Mouse (Mus musculus) cerebellum, postnatal 25 days (tissue): ENCODE measurements around the gene Rarg.

Source experiments
- DNase-seq, 2 experiments: peaks; one replicate each; pipeline ENCODE4 v3.0.0; 2021; ENCODE audit warnings: mixed read lengths in 2 of 2

Gene Rarg

GRCm38 (mm10) chr15:102257202-102258075 lies at the start of gene Rarg:
TSS of gene Rarg (minus strand) at chr15:102257517.
- DNase-seq: peak; percentile 68 to 69

DNA sequence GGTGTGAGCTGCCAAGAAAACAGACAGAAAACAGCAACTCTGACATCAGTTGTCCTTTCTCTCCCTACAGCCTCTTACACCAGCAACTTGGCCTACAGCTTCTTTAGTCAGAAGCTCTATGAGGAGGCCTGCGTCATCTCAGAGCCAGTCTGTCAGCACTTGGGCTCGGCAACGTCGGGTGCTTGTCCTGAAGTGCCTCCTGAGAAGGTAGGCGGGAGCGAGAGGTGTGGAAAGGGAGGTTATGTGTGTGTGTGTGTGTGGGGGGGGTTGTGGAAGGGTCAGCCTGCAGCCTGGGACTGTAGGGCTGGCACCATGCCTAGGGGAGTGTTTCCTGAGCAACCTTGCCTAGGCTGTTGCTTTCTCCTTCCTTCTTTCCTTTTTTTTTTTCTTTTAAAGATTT lies 45.2 kb upstream of the Rarg start:
- DNase-seq: no peak

GRCm38 (mm10) chr15:102296368-102297006 lies 39.2 kb upstream of the Rarg start:
- no peak for DNase-seq

- peak; percentile 94 to 95 for DNase-seq
Measured at GRCm38 (mm10) chr15:102295633-102296367, 38.5 kb upstream of the Rarg start, which contains the start of gene Espl1. TSS of gene Espl1 (plus strand) at chr15:102296266.

DNA sequence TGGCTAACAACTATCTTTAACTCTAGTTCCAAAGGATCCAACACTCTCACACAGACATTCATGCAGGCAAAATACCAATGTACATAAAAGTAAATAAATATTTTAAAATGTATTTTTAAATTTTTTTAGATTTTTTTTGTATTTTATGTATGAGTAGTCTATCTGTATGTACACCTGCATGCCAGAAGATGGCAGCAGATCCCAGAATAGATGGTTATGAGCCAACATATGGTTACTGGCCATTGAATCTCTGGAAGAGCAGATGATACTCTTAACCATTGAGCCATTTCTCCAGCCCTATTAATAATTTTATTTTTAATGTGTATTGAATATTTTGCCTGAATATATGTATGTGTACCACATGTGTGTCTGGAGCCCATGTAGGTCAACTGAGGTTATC lies 30.1 kb upstream of the Rarg start:
- DNase-seq: peak in 1 of 2 experiments; percentile 60

GRCm38 (mm10) chr15:102283648-102284047 lies 26.3 kb upstream of the Rarg start:
- DNase-seq: no peak

DNA sequence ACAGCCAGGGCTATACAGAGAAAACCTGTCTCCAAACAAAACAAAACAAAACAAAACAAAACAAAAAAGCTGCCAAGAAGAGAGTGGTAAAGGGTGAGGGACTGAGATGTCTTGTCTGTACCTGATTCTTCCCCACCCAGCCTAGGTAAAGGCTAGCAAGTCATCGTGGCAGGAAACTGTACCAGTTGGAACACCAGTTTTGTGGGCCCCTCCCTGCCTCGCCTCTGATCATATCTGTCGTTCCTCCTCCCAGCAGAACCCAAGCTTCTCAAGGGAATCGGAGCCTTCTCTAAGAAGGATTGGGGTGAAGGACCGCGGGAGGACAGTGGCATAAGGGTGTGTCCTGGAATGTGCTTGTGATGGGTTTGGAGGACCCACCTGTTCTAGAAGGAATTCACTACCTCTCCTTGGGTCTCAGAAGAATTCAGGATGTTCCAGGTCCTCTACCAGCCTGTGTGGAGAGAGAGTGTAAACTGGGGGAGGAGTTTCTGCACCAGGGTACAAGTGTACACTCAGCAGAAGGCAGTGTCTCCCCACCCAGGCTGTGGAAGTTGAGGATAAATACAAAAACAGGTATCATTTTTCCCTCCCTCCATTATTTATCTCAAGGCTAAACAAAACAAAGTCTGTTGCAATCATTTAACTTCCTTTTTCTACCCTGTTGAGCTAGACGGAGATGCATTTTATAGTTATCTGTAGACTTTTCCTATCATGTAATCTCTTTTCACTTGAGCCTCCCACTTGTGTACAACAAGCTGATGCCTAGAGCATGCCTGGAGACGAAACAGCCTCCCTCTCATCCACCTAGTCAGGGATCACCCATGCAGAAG lies 25.4 kb upstream of the Rarg start:
- DNase-seq: no peak

DNA sequence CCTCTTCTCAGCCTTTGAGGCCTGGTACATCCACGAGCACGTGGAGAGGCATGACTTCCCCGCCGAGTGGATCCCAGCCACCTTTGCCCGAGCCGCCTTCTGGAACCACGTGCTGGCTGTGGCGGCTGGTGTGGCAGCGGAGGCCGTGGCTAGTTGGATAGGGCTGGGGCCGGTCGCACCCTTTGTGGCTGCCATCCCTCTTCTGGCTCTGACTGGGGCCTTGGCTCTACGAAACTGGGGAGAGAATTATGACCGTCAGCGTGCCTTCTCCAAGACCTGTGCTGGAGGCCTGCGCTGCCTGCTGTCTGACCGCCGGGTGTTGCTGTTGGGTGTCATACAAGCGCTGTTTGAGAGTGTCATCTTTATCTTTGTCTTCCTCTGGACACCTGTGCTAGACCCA lies 23.3 kb upstream of the Rarg start:
- DNase-seq: peak; percentile 11 to 20

GRCm38 (mm10) chr15:102279783-102280520 lies 22.6 kb upstream of the Rarg start:
- peak in 1 of 2 experiments; percentile 31 for DNase-seq

- peak; percentile 92 to 98 for DNase-seq
Measured at GRCm38 (mm10) chr15:102279092-102279782, 21.9 kb upstream of the Rarg start, which contains the start of gene Mfsd5. TSS of gene Mfsd5 (plus strand) at chr15:102279454.

DNA sequence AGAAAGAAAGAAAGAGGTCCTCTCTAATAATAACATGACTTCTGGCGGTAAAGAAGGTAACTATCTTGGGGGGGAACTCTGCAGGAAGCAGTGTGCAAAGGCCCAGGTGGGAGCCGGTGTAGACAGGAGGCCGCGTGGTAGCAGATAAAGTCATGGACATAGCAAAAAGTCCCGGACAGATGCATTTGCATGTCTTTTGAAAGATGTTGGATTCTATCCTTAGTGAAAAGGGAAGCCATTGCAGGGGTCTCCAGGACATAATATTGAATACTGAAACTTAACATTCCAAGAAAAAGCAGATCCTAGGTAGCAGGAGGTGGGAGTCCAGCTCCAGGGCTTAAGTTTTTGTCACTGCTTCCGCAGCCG lies 21.4 kb upstream of the Rarg start:
- no peak for DNase-seq

DNA sequence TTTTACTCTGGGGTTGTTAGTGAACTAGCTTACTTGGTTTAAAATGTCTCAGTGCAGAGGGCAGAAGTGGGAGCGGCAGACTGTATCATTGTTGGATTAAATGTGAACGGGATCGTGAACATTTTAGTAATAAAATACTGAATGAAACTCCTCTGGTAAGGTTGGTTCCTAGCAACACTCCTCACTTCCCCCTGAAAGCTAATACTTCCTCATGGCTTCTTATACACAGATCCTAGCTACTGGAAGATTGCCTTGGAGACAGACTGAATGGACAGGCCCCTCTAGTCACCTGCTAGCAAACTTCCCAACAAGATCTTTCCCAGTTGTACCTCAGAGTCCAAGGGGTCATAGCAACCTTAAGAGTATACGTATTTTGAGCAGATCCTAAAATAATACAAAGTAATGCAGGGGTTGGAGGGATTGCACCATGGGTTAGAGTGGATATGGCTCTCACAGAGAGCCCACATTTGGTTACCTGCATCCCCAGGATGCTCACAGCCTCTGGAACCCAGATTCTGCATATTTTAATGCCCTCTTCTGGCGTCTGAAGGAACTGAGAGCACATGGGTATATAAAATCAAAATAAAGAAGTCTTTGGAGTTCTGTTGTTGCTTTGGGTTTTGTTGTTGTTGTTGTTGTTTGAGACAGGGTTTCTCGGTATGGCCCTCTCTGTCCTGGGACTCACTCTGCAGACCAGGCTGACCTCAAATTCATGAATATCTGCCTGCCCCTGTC lies 16.8 kb upstream of the Rarg start:
- DNase-seq: no peak

- no peak for DNase-seq
Measured at GRCm38 (mm10) chr15:102271441-102271840, 14.1 kb upstream of the Rarg start.

- no peak for DNase-seq
Measured at GRCm38 (mm10) chr15:102270274-102270960, 13.1 kb upstream of the Rarg start, which contains the start of gene Gm9918. TSS of gene Gm9918 (plus strand) at chr15:102270563.

GRCm38 (mm10) chr15:102265548-102265947 lies 8.2 kb upstream of the Rarg start:
- DNase-seq: no peak

GRCm38 (mm10) chr15:102263037-102263436 lies 5.7 kb upstream of the Rarg start:
- no peak for DNase-seq

DNA sequence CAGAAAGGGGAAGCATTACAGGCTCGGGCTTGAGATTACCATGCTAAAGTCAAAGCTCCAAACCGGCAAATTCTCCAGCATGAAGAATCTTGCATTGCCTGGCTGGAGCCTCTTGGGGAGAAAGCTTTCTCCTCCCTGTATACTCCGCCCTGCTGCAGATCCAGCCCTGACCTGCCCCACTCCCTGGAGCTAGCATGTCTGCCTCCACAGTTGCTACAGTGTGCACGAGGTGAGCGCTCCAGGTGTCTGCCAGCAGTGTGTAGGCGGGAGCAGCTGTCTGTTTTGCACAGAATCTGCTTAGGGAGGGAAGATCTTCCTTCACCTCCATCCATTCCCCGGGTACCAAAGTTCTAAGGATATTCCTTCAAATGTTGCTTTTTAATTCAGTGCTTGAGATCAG lies 5.3 kb upstream of the Rarg start:
- no peak for DNase-seq

- no peak for DNase-seq
Measured at GRCm38 (mm10) chr15:102258581-102259253, 1.4 kb upstream of the Rarg start.

GRCm38 (mm10) chr15:102258076-102258470 lies 756 bp upstream of the Rarg start:
- peak; percentile 32 to 55 for DNase-seq
